Mouse (Mus musculus): ENCODE data around the gene Cybc1.

Cybc1 gene

DNA sequence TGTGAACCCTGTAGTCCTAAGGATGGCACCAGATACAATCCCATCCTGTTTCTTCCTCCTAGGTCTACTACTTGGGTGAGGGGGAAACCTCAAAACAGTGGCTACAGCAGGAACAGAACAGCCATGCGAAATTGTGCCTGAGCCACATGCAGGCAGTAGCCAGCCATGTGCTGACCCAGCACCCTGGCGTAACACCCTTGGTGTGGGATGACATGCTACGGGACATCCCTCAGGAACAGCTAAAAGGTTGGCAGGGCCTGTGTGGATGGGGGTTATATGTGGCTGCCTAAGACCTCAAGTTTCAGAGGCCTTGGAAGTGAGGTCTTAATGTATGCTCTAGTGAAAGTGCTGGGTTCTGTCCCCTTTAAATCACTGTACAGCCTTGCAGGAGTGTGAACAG is 12.3 kb downstream of the Cybc1 start:
- no peak for DNase-seq (ENCODE audit: low spot score)

DNA sequence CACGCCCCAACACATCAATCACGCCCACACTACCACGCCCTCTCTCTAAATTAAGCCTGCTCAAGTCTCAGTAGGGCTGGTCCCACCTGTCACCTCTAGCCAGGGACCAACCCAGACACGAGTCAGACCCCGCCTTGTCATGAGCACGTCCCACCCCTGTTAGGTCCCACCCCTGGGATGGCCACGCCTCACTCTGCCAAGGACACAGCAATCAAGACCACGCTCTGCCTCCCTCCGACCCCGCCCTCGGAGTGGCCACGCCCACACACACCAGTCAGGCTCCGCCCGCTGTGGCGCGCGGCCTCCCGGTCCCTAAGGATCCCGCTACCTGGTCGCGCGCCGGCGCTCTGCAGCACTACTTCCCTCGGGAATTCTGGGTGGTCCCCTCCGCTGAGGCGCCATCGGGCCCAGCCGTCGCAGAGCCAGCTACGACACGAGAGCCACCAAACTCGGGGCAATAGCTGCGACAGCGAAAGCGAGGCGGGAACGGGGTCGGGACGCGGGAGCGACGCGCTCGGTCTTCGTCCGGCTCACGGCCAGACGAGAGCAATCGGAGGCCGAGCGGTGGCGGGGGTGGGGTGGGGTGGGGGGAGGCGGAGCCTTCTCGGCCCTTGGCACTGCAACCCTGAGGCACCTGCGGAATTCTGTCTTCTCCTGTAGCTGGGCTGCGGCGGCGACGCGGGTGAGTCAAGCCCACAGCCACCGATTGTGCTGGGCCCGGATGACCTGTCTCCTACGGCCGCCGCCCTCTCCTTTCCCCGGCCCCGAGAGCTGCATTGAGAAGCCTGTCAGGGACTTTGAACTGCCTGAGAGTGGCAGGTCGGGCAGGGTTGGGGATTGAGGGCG is 24.7 kb downstream of the Cybc1 start, which contains the start of the genes Hexdc and Ogfod3:
Gene Hexdc (plus strand): TSS at position 273 of the 846 bp plus-strand sequence.
Gene Ogfod3 (minus strand): TSS at position 551 of the 846 bp plus-strand sequence.
- DNase-seq (ENCODE audit: low spot score) = peak; percentile 97

DNA sequence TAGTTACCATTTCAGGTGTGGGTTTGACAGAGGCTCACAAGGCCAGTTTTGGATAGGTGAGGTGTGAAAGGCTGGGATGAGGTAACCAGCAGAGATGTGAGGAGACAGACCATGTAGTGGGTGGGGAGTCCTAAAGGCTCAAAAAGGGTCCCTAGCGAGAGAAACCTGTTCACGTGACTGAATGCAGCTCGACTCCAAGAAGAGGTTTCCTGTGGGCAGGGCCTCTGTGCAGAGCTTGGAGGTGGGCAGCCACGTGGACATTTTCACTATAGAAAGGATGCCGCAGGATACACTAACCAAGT is 25.3 kb downstream of the Cybc1 start:
- no peak for DNase-seq (ENCODE audit: low spot score)

DNA sequence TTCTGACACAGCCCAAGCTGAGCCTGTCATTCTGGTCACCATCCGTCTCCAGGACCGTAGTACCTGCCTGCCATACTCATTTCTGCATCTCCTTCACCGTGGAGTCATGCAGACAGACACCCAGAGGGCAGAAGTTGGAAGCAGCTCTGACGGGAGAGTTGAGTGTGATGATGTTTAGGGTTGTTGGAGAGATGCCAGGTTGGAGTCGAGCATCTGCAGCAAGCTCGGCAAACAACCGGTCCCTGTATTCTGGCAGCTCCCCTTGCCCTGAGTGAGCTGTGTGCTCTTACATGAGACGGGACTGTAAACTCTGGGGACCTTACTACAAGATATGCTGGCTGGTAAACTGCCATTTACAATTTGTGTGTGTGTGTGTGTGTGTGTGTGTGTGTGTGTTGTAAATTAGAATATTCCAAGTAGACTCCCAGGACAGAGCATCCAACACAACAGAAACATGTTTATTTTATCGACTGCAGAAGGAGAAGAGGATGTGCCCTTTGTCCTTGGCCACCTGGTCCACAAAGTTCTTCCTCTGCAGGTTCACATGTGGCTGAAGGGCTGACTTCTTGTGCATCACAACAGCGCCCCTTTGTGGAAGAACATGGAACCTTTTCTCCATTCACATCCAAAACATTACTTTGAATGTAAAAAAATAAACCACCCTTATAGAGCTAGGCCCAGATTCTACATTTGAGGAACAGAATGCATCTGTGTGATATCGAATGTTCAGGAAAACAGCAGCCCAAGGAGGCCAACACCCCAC is 27.5 kb downstream of the Cybc1 start:
- peak; percentile 67 for DNase-seq (ENCODE audit: low spot score)

DNA sequence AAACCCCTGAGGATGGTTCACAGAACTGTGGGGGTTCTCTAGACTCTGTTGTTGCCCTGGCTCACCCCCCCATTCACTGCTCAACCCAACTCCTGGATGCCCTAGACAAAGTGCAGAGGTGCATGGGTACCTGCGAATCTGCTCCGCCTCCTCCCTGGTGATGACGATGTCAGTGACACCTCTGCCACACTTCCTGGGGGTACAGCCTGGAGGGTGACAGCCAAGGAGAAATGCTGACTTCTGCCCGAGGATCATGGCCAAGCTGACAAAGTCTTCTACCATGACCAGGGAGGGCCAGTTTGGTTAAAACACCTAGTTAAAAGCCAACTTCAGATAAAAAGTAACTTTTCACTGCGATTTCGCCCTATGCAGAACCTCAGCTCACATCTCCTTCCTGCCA is 28.3 kb downstream of the Cybc1 start:
- no peak for DNase-seq (ENCODE audit: low spot score)

GRCm38 (mm10) chr11:121199851-121200250 is 29.3 kb downstream of the Cybc1 start:
- no peak for DNase-seq (ENCODE audit: low spot score)

DNA sequence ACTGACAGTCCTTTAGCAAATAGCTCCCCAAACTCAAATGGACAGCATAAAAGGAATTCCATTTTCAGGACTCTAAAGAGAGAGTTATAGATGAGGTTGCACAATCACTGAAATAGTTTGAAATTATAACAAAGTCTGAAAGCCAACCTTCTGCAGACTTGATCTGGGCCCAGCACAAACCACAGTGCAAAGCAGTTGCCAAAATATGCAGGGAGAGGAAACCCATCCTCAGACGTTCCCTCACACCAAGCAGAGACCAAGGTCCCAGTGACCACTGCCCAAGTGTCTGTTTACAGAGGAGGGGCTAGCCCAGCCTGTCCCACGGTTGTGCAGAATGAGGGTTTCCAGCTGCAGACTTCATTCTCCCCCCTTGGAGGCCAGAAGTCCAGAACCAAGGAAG is 30.5 kb downstream of the Cybc1 start:
- no peak for DNase-seq (ENCODE audit: low spot score)

GRCm38 (mm10) chr11:121193415-121193814 is 35.7 kb downstream of the Cybc1 start:
- DNase-seq (ENCODE audit: low spot score) = no peak

DNA sequence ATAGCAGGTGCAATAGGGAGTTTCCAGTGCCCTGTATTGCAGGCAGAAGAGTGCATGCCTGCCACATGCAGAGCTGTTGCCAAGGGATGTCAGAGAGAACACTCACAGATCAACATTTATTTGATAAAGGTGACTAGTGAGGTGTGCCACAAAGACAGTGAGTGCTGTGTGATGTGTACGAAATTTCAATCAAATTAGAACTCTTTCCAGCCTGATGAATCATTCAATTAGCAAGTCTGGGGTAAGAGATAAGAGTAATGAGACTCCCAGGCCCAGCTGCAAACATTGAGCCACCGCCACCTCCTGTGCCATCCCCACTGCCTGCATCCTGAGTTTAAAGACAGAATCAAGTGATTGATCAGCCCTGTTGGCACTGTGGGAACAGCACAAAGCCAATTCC is 36.4 kb downstream of the Cybc1 start:
- no peak for DNase-seq (ENCODE audit: low spot score)

DNA sequence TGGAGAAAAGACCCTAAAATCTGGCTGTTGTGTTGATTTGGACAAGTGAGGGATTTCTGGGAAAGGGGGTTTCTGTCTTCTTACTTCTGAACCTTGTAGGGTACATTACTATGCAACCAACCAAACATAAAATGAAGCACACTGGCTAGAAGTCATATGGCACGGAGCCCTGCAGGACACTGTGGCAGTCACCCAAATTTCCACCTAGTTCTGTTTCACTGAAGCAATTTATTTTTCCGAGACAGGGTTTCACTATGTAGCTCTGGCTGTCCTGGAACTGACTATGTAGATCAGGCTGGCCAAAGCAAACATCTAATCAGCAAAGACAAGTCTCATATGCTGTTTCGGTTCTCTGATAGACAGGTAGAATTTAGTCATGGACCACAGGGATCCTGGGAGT is 39.4 kb downstream of the Cybc1 start:
- DNase-seq (ENCODE audit: low spot score) = no peak

DNA sequence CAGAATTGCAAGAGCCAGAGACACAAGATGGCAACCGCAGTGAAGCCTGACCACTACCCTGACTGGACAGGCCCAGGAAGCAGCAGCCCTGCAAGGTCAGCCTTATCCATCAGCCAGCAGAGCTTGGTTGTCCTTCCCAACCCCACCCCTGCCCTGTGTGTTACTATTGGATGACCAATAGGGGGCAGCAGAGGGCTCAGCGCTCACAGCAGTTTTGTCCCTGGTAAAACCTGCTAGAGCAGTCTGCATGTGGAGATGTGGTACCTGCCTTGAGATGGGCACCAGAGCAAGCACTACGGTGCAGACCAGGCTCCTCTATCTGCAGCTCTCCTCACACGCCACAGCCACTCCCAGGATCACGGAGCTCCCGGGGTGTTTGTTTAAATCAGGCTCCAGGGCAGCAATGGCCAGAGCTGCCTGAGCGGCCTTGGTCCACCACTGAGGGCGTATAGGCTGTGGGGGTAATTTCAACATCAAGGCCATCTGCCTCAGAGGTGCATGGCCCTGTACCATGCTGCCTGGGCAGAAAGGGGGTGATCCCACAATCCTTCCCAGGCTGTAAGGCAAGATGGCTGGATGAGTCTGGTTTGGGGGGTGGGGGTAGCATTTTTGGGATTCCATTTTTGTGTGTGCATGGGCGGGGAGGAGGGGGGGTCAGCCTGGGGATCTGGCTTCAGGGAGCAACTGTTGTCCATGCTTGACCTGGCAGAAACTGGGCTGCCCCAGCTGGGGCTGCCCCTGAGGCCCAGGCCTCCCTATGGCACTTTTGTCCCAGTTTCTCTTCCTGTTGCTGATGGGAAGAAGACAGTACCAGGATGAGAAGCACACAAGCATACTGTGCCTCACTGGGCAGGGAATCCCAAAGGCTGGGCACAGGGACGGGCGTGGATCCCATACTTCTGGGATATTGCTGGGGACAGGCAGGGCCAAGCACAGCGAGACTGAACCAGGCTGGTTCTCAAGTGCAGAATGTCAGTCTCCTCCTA is 52.5 kb downstream of the Cybc1 start:
- DNase-seq (ENCODE audit: low spot score) = peak; percentile 84

DNA sequence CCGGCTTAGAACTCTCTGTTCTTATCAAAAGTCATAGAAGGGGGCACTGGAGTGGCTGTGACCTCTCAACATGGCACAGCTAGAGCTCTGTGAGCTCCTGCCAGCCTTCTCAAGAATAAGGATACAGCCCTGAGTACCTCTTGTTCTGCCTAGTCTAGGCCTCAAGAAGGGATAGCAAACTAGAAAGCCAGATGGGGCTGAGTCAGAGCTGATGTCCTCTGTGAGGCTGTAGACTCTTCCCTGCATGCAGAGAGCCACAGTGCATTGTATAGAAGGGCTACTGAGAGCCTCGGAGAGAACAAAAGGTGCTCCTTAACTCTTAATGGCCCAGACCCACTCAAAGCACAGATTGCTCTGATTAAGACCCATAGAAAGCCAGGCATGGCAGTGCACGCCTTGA is 54.9 kb downstream of the Cybc1 start:
- peak; percentile 16 for DNase-seq (ENCODE audit: low spot score)

DNA sequence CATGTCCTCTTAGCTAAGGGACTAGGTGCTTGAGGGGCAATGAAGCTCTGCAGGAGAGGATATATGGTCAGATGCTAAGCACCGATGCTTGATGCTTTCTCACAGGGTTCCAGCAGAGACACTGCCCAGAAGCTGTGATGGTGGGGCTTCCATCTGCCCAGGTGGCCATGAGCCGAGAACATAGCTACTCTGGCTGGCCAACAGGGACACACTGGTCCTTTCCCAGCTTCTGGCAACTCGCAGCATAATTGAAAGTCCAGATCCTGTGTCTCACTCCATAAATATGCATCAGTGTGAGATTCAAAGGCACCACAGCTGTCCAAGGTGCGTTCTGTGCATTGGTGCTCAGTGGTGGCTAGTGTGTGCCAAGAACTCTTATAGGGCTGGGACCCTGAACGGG is 55.9 kb downstream of the Cybc1 start:
- no peak for DNase-seq (ENCODE audit: low spot score)

Measured in retina, embryonic 14.5 days (tissue).